Mouse (Mus musculus): ENCODE measurements around the gene Men1. TPM values are rescaled to one million over a fixed set of nuclear protein-coding genes. Genes with fewer than 3 reads are reported as not detected.
A peak's percentile ranks its signal among the peaks of the same experiment; 100 is the strongest.
"Not testable (repeated sequence)": the region's sequence is repeated elsewhere in the genome, so short reads cannot be mapped to it uniquely, and the experiment has no call there.

Men1 gene
- 10 to 100 TPM; 53.4 to 67.8 (median 64.5) TPM for total RNA-seq (2022)

DNA sequence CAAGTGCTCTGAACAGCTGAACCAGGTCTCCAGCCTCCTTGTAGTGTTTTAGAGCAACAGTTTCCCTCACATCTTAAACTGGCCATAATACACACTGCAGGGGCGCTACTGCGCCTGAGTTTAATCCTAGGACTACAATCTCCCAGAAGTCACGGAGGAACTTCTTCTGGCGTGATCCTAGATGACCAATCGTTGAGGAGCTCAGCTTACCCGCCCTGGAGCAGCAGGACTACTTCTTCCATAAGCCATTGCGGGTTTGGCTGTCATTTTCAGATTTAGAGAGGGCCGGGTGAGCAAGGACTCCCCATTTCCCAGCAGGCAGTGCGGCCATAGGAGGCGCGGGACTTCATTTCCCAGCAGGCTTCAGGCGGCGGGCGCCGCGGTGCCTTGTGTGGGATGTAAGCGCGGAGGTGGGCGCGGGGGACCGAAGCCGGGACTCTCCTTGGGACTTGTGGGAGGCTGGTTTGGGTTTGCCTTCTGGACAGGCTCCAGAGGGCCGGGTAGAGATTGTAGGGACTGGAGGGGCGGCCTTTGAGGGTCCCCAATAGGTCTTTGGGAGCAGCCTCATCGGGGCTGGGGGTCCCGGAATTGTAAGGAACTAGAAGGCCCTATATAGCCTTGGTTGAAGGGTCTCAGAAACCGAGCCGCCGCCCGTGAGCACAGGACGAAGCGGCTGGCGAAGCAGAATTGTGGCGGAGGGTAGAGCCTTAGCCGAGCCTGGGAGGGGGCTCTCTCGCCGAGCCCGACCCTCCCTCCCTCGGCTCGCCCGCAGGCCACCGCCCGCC is at the start of gene Men1:
Gene Men1 (plus strand): TSS at position 307 of the 785 bp plus-strand sequence.
- peak; percentile 96 for DNase-seq

DNA sequence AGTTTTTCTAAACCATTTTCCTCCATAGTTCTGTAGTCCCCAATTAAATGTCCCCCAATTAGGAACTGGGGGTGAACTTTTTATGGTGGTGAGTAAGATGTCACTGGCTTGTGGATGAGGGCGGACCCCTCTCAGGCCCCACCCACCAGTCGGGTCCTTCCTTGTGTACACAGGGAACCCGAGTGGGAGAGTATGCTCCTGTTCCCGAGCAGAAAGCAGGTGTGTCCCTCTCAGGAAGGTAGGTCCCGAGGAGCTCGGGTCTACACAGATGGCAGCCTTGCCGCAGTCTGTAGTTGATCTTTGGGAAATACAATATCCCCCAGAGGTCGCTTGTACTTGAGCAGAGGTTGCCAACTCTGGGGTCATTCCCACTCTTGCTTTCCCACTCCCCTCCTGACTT is 49.6 kb upstream of the Men1 start:
- DNase-seq: no peak

DNA sequence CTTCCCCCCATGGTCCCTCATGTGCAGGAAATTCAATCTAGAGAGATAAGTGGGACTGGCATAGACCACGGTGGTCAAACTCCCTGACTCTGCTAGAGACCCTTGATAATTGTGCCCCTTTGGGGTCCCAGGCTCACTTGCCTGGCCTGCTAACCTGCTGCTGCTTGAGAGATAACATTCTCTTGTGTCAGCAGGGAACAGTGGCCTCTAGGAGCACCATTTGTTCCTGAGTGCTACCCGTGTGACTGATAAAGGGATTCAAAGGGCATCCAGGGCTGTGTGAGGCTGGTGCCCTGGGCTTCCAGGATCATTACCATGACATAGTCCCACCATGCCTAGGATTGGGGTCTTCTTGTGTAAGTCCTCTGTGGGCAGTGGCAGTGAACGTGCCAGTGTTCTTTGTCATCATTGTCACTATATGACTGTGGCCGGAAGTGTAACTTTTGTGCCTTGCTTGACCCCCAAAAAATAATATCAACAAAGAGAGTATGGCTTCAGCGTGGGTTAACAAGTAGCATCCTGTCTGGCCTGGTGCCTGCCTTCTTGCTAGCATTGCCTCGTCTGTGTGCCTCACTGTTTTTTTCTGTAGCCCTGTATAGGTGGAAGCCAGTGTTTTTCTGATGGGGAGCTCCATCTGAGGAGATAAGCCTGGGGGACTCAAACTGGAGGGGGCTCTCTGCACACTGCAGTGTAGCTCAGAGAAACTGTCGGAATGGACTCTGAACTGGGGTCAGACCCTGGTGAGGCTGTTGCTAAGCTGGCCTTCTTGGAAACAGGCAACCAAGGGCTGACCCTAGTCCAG is 48.9 kb upstream of the Men1 start:
- DNase-seq: no peak

DNA sequence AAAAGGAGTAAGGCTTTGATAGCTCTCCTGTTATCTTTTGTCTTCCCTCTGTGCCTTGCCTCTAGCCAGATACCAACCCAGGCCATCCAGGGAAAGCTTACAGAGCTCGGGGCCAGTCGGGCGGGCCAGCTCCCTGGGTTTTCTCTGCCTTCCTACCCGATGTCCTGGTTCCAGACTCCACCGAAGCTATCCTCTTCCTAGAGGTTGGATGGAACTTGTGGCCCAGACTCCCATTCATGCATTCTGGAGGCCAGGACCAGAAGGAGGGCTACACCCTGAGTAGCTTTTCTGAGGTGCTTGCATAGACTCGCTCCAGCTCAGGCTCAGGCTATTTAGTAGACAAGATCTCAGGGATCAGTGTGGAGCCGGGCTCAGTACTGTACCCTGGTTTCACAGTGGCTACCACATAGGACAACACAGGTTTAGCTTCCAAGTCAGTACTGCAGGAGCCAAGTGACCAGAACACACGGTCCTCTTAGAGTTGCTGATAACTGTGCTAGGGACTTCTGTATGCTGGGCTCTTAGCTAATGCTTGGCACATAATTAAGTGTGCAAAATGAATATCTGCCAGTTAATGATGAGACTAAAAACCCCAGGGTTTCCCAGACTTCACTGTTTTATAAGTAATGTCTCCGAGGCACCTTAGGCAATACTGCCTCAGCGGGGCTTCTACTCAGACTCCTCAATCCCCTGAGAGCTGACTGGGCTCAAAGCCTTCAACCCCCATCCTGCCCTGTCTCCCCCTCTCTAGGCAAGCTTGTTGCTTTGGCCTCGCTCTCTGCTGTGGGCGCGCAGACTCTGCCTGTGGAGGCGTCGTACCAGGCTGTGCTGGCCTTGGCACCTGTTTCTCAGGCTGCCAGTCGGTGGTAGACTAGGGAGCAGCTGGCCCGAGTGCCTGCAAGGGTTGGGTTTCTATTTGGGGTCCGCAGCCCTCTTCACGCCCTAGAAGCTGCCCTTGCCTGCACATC is 48.1 kb upstream of the Men1 start:
- no peak for DNase-seq

DNA sequence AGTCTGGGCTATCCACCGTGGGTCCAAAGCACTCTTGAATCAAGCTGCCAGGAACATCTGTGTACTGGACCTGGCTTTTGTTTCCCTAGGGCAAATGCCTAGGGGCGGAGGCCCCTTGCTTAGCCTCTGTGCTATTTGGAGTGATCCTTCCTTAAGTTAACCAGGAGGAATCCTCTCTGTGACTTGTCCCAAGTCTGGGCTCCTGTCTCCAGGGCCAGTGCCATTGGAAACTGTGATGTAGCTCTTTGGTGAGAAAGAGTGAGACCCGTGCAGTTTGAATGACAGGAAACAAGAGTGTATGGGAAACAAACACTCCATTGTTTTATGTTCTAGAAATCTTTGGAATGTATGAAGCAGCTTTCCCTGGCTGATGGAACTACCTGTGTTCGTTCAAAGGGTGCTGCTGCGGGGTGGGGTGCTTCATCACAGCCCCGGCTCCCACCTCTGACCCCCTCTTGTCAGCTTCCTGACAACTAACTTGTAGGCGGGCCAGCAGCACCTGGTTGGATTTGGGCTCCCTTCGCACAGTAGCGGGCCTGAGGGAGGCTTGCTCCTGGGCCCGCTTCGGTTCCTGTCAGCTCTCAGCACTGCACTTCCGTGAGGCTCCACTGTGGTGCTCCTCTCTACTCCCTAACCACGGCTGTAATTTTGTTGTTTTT is 46.4 kb upstream of the Men1 start:
- DNase-seq: no peak

DNA sequence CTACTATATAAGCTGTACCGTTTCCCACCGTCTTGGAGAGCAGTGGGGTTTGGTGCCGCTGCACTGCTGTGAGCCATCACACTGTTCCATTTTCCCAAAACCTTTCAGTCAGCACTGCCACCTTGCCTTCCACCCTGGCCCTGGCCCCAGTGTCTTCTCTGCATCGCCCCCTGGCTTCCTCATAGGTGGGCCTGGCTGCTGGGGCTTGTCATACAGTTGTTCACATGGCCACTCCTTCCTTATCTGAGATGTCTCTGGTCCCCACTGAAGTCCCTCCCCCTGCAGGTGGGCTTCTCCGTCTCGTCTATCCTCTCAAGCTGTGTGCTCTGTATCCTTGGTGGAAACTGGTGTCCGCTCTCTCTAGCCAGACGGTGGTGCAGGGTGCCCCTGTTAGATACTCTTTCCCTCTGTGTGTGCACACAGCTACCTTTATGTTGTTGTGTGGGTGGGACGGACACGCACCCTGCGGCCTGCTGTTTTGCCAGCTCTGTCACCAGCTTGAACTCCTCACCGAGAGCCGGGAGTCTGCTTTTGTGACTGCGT is 45.0 kb upstream of the Men1 start:
- DNase-seq: no peak

DNA sequence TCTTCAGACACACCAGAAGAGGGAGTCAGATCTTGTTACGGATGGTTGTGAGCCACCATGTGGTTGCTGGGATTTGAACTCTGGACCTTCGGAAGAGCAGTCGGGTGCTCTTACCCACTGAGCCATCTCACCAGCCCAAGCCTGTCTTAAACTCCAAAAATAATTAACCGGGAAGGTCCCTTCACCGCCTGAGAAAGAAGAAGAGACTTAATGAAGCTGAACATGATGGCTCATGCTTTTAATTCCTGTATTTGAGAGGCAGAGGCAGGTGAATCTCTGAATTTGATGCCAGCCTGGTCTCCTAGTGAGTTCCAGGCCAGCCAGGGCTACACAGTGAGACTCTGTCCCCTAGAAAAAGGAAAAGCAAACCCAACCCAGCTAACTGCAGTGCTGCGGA is 44.1 kb upstream of the Men1 start:
- not testable (repeated sequence) for DNase-seq

DNA sequence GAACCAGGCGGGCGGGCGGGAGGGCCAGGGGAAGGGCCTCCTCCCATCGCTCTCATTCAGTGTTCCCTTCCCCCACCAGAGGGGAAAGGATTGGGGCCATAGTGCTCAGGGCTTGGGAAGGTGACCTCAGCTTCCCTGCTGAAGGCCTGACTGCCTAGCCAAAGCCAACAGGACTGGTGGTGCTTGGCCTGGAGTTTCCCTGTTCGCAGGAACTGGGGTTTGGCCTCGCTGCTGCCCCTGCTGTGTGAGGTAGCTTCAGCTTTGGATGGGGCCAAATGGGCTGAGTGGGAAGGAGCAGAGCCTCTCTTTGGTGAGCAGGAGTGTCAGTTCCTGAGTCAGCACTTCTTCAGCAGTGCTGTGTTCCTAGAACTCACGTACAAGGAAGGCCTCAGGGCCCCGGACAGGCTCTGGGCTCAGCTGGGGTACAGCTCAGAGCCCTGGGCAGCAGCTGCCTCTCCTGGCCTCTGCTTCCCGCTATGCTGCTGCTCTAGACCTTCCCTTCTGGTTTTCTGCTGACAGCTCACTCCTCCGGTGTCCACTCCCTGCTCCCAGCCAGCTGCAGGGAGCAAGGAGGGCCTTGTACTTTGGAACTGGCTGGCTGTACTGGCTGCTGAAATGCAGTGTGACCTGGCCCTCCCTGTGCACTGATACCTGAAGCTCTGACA is 43.5 kb upstream of the Men1 start:
- no peak for DNase-seq

DNA sequence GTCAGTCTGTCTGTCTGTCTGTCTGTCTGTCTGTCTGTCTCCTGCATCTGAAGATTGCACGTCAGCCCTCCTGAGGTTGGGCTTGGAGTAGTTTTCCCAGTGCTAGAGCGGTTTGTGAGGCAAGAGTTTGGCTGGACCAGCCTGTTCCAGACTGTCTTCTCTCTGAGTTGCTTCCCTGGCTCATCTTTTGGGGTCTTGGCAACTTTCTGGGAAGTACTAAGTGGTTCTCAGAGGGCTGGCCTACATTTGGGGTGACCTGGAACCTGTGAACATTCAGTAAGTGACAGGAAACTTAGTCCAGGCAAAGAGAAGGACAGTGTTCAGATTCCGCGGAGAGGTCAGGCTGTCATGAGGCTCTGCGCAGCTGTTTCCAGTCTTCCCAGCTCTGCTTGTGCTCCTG is 42.5 kb upstream of the Men1 start:
- no peak for DNase-seq

DNA sequence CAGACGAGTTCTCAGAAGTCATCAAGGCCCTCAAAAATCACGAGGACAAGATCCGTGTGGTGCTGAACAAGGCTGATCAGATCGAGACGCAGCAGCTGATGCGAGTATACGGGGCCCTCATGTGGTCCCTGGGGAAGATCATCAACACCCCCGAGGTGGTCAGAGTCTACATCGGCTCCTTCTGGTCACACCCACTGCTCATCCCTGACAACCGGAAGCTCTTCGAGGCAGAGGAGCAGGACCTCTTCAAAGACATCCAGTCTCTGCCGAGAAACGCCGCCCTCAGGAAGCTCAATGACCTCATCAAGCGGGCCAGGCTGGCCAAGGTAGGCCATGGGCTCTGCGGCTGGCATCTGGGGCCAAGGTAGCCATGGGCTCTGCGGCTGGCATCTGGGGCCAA is 40.5 kb upstream of the Men1 start:
- no peak for DNase-seq

DNA sequence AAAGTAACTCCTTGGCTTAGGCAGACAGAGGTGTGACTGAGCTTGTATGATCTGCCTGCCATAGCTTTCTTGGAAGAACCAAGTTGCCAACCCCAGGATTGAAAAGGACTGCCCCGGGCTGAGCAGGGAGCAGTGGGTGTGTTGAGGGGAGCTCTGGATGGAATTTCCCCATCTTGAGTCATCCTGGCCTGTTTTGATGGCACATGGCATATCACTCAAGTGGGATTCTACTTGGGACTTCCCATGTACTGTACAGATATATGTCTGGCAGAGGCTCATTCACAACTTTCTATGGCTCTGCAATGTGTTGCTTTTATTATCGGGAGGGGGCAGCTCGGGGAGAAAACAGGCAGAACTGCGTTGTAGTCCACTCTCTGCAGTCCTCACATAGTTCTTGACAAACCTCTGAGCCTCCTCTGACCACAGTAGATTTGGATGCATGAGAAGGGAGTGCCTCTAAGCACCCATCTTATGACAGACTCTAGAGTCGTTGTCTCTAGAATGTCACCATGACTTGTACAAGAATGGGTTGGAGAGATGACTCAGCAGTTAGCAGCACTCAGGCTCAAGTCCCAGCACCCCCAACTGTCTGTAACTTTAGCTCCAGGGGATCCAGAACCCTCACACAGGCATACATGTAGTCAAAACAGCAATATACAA is 38.1 kb upstream of the Men1 start:
- no peak for DNase-seq

DNA sequence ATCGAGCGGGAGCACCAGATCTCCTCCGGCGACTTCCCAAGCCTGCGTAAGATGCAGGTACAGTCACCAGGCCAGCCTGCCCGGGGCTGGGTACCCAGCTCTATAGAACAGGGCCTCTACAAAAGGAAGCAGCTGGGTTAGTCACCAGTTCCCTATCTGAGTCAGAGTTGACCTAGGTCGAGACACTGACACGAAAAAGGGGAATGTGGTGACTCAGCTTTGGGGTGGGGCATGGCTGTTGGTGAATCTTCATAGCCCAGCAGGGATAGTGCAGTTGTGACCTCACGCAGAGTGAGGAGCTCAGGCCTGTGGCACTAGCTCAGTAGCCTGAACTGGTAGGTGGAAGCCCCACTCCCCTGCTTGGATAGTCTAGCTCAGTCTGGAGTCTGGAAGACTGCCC is 37.1 kb upstream of the Men1 start:
- DNase-seq: peak; percentile 91

DNA sequence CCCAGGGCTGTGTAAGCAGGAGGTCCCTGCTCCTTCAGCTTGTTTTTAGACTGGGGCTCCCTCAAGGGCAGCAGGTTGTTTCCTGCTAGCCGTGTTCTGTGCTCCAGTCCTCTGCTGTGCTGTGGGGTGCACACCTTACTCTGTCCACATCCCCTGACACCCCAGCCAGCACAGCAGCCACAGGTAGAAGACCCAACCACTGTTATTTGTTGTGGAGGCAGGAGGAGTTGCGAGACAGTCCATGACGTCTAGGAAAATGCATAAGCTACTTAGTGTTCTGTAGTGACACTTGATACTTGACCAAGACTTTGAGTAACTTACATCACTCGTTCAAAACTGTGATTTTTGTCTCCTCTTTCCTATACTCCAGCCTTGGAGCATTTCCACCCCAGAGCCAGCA is 35.8 kb upstream of the Men1 start:
- no peak for DNase-seq

DNA sequence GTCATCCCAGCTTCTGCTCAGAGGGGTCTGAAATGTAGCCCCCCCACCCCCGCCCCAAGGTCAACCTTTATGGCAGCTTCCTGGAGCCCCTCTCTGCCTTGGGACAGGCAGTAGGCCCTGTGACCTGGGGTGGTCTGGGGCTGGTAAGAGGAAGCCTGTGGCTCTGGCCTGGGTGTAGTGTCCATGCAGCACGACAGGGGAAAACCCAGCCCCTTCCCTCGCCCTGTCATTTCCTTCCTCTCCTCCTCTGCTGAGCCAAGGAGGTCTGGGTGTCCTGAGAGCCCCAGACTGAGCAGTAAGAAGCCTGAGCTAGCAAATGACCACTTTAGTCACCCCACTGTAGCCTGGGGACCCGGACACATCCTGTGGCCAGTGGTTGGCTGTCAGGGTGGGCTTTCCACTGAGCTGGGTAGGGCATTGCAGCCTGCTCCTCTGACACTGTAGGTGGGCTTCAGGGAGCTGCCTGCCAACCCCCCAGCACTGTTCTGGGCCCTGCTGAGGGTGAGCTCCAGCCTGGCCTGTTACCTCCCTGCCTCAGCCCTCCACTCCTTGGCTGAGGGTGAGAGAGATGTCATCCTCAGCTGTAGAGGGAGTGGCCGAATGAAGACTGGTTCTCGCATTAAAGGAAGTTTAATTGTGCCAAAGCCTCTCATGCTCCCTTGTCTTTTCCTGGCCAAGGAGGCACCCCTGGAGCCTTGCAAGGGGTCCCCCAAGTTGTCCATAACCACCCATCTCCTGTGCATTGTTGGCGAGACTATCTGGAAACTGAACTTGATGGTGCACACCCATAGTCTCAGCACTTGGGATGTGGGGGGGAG is 35.1 kb upstream of the Men1 start:
- no peak for DNase-seq

DNA sequence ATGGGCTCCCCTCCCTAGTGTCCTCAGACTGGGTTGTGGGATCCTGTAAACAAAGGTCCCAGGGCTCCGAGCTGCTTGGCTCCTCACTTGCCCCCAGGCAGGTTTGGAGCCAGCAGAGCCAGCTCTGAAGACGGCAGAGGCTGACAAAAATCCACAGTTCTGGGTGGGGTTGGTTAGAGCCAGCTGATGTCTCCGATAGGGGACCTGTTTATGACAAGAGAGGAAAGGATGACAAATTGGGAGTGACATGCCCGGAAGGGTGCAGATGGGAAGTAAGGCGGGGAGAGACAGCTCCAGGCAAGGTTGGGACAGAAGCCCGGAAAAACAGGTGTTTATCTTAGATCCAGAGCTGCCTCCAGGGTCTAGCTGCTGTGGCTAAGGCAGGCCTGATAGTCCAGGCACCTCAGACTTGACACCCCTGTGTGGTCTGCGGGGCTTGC is 34.4 kb upstream of the Men1 start:
- DNase-seq: no peak

DNA sequence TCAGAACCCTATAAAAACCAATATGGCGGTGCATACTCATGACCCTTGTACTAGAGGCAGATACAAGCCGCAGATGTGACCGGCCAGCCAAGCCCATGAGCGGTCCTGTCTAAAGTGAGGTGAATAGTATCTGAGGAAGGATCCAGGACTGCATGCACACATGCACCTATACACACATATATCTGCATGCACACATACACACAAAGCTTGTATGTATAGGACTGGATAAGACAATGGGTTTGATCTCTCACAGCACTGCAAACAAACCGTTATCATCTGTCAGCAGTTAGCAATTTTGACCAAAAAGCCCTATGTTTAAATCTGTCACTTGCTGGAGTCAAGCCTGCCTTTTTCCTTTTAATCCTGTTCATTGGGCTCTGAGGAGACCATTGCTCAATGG is 32.7 kb upstream of the Men1 start:
- DNase-seq: no peak

DNA sequence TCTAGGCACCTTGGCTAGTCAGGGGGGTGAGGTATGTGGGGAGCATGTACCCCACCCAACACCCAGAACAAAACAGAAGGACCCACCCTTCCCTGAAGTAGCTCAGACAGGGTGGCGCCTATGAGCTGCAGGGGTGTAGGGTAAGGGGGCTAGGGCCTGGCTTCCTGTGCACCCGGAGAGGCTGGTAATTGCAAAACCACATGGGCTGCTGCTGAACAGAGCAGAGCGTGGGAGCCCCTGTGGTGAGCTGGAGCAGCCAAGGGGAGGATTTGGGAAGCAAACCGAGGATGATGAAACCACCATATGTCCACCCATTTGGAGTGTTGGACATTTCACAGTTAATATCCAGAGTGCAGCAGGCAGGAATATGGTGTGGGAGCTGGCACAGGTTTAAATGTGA is 32.3 kb upstream of the Men1 start:
- no peak for DNase-seq

DNA sequence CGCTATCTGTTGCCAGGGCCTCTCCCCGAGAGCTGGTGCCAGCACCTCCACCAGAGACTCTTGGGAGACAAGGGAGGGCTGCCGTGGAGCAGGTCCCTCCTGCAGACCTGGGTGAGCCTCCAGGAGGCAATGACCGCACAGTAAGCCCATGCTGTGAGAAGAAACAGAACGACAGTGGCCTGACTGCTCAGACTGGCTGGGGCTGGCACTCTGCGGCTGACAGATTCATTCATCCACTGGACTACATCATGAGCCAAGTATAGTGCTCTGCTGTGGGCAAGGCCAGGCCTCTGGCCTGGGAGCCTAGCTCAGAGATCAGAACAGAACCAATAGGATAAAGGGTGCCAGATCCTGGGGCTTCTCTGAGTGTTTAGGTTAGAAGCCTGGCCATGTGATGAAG is 30.9 kb upstream of the Men1 start:
- no peak for DNase-seq

DNA sequence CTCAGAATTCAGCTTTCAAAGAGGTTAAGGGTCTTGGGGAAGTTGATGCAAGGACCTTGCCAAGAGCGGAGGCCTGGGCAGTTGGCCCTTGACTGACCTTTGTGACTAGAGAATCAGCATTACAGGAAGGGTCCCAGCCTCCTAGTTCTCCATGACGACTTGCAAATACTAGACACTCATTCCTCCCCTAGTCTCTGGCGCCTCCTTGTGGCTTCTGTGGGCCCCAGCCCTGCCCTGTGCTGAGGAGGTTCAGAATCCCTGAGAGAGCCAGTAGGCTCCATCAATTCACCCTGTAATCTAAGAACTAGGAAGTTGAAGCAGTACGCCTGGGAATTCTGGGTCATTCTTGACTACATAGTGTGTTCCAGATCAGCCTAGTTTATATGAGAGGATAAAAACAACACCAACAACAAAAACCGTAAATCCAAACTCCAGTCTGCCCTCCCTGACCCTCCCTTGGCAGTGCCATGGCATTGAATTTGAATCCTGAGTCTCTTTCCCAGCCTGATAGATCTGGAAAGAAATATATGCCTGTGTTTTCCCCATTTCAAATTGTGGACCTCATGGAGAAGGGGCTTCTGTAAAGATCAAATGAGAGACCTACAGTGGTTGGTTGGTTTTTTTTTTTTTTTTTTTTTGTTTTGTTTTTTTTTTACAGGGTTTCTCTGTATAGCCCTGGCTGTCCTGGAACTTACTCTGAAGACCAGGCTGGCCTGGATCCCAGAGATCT is 29.8 kb upstream of the Men1 start:
- peak; percentile 87 for DNase-seq

All from adrenal gland, adult 8-10 months (tissue).